Mouse (Mus musculus) heart, embryonic 16.5 days (tissue): ENCODE data around the gene Stac2. TPM values are rescaled to one million over a fixed set of nuclear protein-coding genes. Genes with fewer than 3 reads are reported as not detected.
A peak's percentile ranks its signal among the peaks of the same experiment; 100 is the strongest.

ENCODE experiments used
- ATAC-seq: fragments of 200-750 bp; cut with Nextera tagmentation; replicated peaks from 2 replicates; pipeline ENCODE4 v1.8.0; 2017; ENCODE audit warnings: moderate number of reproducible peaks; ENCODE audit not compliant: insufficient read depth, low FRiP score; ENCODE audit errors: extremely low read depth
- H3K27ac ChIP-seq: fragments of 300-500 bp; sonication (generic); 2 replicates; pipeline ENCODE4 v1.5.1; 2014; ENCODE audit warnings: mild to moderate bottlenecking, low read length, control low read depth, moderate library complexity
- H3K27me3 ChIP-seq: fragments of 300-500 bp; sonication (generic); 2 replicates; pipeline ENCODE4 v1.6.1; 2014; ENCODE audit warnings: low read length, mixed read lengths; ENCODE audit not compliant: control insufficient read depth, insufficient read depth
- H3K36me3 ChIP-seq: fragments of 300-500 bp; sonication (generic); 2 replicates; pipeline ENCODE4 v1.6.1; 2014; ENCODE audit not compliant: control insufficient read depth, insufficient read depth
- H3K4me1 ChIP-seq: fragments of 300-500 bp; sonication (generic); 2 replicates; pipeline ENCODE4 v1.6.1; 2014; ENCODE audit warnings: low read length, mixed read lengths; ENCODE audit not compliant: control insufficient read depth, insufficient read depth
- H3K4me2 ChIP-seq: fragments of 300-500 bp; sonication (generic); 2 replicates; pipeline ENCODE4 v1.6.1; 2014; ENCODE audit warnings: low read depth, mild to moderate bottlenecking, control low read depth, low read length
- H3K4me3 ChIP-seq: fragments of 300-500 bp; sonication (generic); 2 replicates; pipeline ENCODE4 v1.5.1; 2014; ENCODE audit warnings: mild to moderate bottlenecking, control low read depth, low read length
- H3K9ac ChIP-seq: fragments of 300-500 bp; sonication (generic); 2 replicates; pipeline ENCODE4 v1.6.1; 2014; ENCODE audit warnings: low read length, control low read depth
- H3K9me3 ChIP-seq: fragments of 300-500 bp; sonication (generic); replicated peaks from 2 replicates; pipeline ENCODE4 v1.6.1; 2016; ENCODE audit warnings: low read length; ENCODE audit not compliant: control insufficient read depth
- WGBS: fragments of 180-500 bp; shearing (Covaris S2); extraction: QIAGEN DNeasy Blood & Tissue Kit; methylation state at CpG from one replicate; pipeline ENCODE4 v1.1.7; 2014; 5-methylcytosine and 5-hydroxymethylcytosine counted together
- polyA plus RNA-seq: library from polyadenylated mRNA; unstranded; fragments of >200 nt; fragmentation: Nextera tagmentation; extraction: Ambion mirVana; gene quantifications from 2 replicates; pipeline ENCODE4 v1.2.1, GENCODE M21; 2015

Gene Stac2
- polyA plus RNA-seq, 1 experiment from 2014 or later = 0.62 TPM

- no peaks in the 10 kb centered on the region for H3K36me3 ChIP-seq
- no peak for ATAC-seq
- no peak overlapping the region for H3K9ac ChIP-seq
- no peaks in the 10 kb centered on the region for H3K27me3 ChIP-seq
- no peaks in the 10 kb centered on the region for H3K4me1 ChIP-seq
- H3K27ac ChIP-seq = no peak overlapping the region
- H3K9me3 ChIP-seq = no peaks in the 10 kb centered on the region
- 50% methylated on average over 5 of the region's 5 CpGs for WGBS
- H3K4me3 ChIP-seq = no peak overlapping the region
- H3K4me2 ChIP-seq = no peak overlapping the region
These were observed 9.2 kb downstream of the Stac2 start for GRCm38 (mm10) chr11:98044074-98044473.

DNA sequence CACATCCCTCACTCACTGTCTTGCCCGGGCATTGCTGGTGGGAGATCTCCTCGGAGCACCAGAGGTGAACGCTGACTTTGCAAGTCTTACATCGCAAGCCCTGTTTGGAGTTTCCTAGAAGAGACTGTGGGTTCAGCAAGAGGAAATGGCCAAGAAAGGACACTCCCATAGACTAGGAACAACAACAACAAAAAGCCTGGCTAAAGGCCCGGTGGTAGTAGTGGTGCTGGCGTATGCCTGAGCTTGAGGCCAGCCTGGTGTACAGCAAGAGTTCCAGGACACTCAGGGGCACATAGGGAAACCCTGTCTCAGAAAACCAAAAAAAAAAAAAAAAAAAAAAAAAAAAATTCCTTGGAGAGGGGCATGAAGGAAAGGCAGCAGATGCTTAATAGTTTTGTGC, 10.5 kb downstream of the Stac2 start:
- Histone ChIP-seq H3K4me1 (no peaks in the 10 kb centered on the region), H3K4me2 (no peak overlapping the region), H3K9ac (no peak overlapping the region), H3K27ac (no peak overlapping the region), H3K4me3 (no peak overlapping the region), H3K27me3 (0 out of 2 replicates have a peak, but pooled peaks cover under 1% of the 10 kb centered on the region), H3K36me3 (no peaks in the 10 kb centered on the region), H3K9me3 (no peaks in the 10 kb centered on the region)
- 65% methylated on average over 6 of the region's 6 CpGs for WGBS
- ATAC-seq = 0 out of 2 replicates have a peak, but pooled peaks have one; percentile 9

DNA sequence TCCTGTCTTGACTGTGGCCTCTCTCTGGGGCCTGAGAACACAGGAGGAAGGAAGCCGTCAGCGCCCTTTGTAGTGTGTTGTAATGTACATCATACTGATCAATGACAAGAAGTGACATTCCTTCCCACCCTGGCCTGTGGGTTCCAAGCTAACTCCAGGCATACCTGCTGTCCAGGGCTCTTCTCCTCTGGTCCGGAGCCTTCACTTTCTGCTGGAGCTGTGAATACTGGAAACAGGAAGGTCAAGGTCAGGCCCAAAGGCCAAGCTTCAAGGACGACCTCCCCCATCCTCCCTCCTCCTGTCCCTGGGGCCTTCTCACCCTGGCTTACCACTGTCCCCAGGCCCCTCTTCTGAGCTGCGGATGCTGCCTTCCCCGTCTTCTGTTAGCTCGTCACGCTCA, 12.3 kb downstream of the Stac2 start:
- Histone ChIP-seq H3K4me1 (peaks cover 4% of the 10 kb centered on the region), H3K36me3 (no peaks in the 10 kb centered on the region)

GRCm38 (mm10) chr11:98037871-98038270, 15.4 kb downstream of the Stac2 start:
- H3K27me3 ChIP-seq = peaks cover 8% of the 10 kb centered on the region; the same call in 1 of the 2 replicates
- H3K4me3 ChIP-seq = no peak overlapping the region
- ATAC-seq = no peak
- H3K36me3 ChIP-seq = no peaks in the 10 kb centered on the region
- no peak overlapping the region for H3K4me2 ChIP-seq
- H3K4me1 ChIP-seq = peaks cover 10% of the 10 kb centered on the region
- WGBS = 55% methylated on average over 14 of the region's 14 CpGs
- H3K9ac ChIP-seq = no peak overlapping the region
- no peaks in the 10 kb centered on the region for H3K9me3 ChIP-seq
- H3K27ac ChIP-seq = no peak overlapping the region

More for the DNA sequence above, 12.3 kb downstream of the Stac2 start:
- no peak overlapping the region for H3K9ac ChIP-seq
- peaks cover 8% of the 10 kb centered on the region; the same call in 1 of the 2 replicates for H3K27me3 ChIP-seq
- ATAC-seq = no peak
- no peak overlapping the region for H3K27ac ChIP-seq
- WGBS = 77% methylated on average over 8 of the region's 8 CpGs
- H3K4me3 ChIP-seq = no peak overlapping the region
- no peak overlapping the region for H3K4me2 ChIP-seq
- no peaks in the 10 kb centered on the region for H3K9me3 ChIP-seq

- Histone ChIP-seq H3K4me1 (peaks cover 13% of the 10 kb centered on the region), H3K27me3 (peaks cover 8% of the 10 kb centered on the region; the same call in 1 of the 2 replicates), H3K27ac (no peak overlapping the region), H3K9ac (peak overlapping the region; percentile 63), H3K9me3 (no peaks in the 10 kb centered on the region), H3K4me3 (peak overlapping the region; percentile 47), H3K36me3 (no peaks in the 10 kb centered on the region), H3K4me2 (peak overlapping the region; percentile 73)
- ATAC-seq = peak; percentile 79
- under 1% methylated on average over 27 of the region's 27 CpGs for WGBS
These were observed 17.3 kb downstream of the Stac2 start for GRCm38 (mm10) chr11:98035977-98036377.

- peaks cover 7% of the 10 kb centered on the region for H3K36me3 ChIP-seq
- peaks cover 8% of the 10 kb centered on the region; the same call in 1 of the 2 replicates for H3K27me3 ChIP-seq
- no peak overlapping the region for H3K9ac ChIP-seq
- peaks cover 13% of the 10 kb centered on the region for H3K4me1 ChIP-seq
- ATAC-seq = no peak
- 52% methylated on average over 4 of the region's 4 CpGs for WGBS
- no peaks in the 10 kb centered on the region for H3K9me3 ChIP-seq
- no peak overlapping the region for H3K27ac ChIP-seq
- no peak overlapping the region for H3K4me3 ChIP-seq
- no peak overlapping the region for H3K4me2 ChIP-seq
These were observed 18.4 kb downstream of the Stac2 start for GRCm38 (mm10) chr11:98034840-98035239.

DNA sequence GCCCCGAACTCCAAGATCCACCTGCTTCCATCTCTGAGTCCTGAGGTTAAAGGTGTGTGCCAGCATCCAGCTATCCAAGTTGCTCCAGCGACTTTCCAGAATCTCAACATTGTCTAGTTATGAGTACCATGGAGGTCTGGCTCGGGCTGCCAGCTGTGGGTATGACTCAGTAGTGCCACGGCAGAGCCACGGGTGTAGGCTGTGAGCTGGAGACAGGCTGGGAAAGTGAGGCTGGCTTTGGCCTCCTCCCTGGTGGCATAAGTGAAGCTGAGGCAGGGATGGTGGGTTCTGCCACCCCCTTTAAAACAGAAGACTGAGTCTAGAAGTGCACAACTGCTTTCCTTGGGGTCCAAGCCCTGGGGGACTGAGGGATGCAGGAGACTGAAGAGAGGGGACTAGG, 19.2 kb downstream of the Stac2 start:
- peaks cover 8% of the 10 kb centered on the region; the same call in 1 of the 2 replicates for H3K27me3 ChIP-seq
- H3K4me2 ChIP-seq = no peak overlapping the region
- WGBS = 79% methylated on average over 5 of the region's 5 CpGs
- H3K36me3 ChIP-seq = peaks cover 15% of the 10 kb centered on the region
- H3K9ac ChIP-seq = no peak overlapping the region
- H3K4me3 ChIP-seq = no peak overlapping the region
- peaks cover 13% of the 10 kb centered on the region for H3K4me1 ChIP-seq
- no peaks in the 10 kb centered on the region for H3K9me3 ChIP-seq
- no peak for ATAC-seq
- H3K27ac ChIP-seq = no peak overlapping the region

DNA sequence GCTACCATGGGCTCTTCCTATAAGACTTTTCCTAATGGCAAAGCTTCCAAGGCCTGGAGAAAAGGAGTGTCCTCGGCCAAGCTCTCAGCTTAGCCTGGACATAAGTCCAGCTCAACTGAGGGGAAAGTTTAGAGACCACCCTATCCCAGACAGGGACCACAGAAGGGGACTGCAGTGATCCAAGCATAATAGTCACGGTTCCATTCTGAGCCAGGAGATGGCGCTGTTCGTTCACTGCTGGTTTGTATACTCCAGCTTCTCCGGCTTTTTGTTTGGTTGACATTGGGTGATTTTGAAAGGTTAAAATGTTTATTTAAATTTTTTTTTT, 21.9 kb downstream of the Stac2 start:
- ATAC-seq = no peak
- WGBS = 6% methylated on average over 5 of the region's 5 CpGs
- Histone ChIP-seq H3K4me1 (peaks cover 15% of the 10 kb centered on the region), H3K36me3 (peaks cover 23% of the 10 kb centered on the region), H3K27me3 (no peaks in the 10 kb centered on the region), H3K27ac (no peak overlapping the region), H3K4me3 (no peak overlapping the region), H3K4me2 (no peak overlapping the region), H3K9me3 (no peaks in the 10 kb centered on the region), H3K9ac (no peak overlapping the region)

DNA sequence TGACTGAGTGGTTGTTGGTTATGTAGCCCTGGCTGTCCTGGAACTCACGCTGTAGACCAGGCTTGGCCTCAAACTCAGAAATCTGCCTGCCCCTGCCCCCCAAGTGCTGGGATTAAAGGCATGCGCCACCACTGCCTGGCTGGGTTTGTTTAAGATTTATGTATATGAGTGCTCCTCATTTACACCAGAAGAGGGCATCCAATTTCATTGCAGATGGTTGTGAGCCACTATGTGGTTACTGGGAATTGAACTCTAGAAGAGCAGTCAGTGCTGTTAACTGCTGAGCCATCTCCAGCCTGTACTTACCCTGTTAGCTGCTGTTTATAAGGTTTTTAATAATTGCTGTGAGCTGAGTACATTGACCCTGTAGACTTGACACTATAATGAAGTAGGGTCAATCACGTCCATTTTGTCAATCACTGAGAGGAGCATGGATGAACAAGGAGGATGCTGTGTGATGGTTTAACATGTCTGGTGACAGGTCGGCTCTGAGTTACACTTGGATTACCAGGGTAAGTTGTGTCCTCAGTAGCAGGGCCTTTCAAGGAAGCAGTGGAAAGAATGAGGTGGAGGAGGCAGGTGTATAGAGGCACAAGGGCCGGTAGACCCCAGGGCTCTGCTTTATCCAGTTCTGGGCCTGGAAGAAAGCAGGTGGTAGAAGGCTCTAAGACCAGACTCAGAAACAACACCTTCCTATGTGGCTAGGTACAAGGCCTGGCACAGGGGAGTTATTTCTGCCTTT, 22.4 kb downstream of the Stac2 start:
- no peaks in the 10 kb centered on the region for H3K27me3 ChIP-seq
- no peak for ATAC-seq
- no peak overlapping the region for H3K4me3 ChIP-seq
- H3K9ac ChIP-seq = no peak overlapping the region
- H3K36me3 ChIP-seq = peaks cover 23% of the 10 kb centered on the region
- H3K27ac ChIP-seq = no peak overlapping the region
- no peaks in the 10 kb centered on the region for H3K9me3 ChIP-seq
- H3K4me1 ChIP-seq = peaks cover 14% of the 10 kb centered on the region
- 59% methylated on average over 5 of the region's 5 CpGs for WGBS
- no peak overlapping the region for H3K4me2 ChIP-seq
